Mouse (Mus musculus) stomach, postnatal 0 days (tissue): Measurements from ENCODE around the gene Sirt4. TPM values are rescaled to one million over a fixed set of nuclear protein-coding genes. Genes with fewer than 3 reads are reported as not detected.

Source experiments
- ATAC-seq: fragments of 200-750 bp; cut with Nextera tagmentation; 2 replicates; pipeline ENCODE4 v1.8.0; 2017; ENCODE audit not compliant: low FRiP score, low TSS enrichment
- DNase-seq: peaks from one replicate; pipeline ENCODE4 v3.0.0-alpha.2; 2016; ENCODE audit warnings: low spot score
- H3K27ac ChIP-seq: fragments of 300-500 bp; sonication (generic); replicated peaks from 2 replicates; pipeline ENCODE4 v1.5.1; 2014; ENCODE audit warnings: mild to moderate bottlenecking, control low read depth
- H3K27me3 ChIP-seq: fragments of 300-500 bp; sonication (generic); 2 replicates; pipeline ENCODE4 v1.6.1; 2014; ENCODE audit warnings: low read length; ENCODE audit not compliant: control insufficient read depth, insufficient read depth
- H3K36me3 ChIP-seq: fragments of 300-500 bp; sonication (generic); 2 replicates; pipeline ENCODE4 v1.6.1; 2014; ENCODE audit warnings: low read length, mixed read lengths; ENCODE audit not compliant: control insufficient read depth, insufficient read depth
- H3K4me1 ChIP-seq: fragments of 300-500 bp; sonication (generic); replicated peaks from 2 replicates; pipeline ENCODE4 v1.6.1; 2014; ENCODE audit warnings: antibody characterized with exemption; ENCODE audit not compliant: control insufficient read depth, insufficient read depth
- H3K4me2 ChIP-seq: fragments of 300-500 bp; sonication (generic); replicated peaks from 2 replicates; pipeline ENCODE4 v1.6.1; 2014; ENCODE audit warnings: low read depth, mild to moderate bottlenecking, control low read depth, moderate library complexity
- H3K4me3 ChIP-seq: fragments of 300-500 bp; sonication (generic); 2 replicates; pipeline ENCODE4 v1.5.1; 2014; ENCODE audit warnings: low read depth, low read length, control low read depth
- H3K9ac ChIP-seq: fragments of 300-500 bp; sonication (generic); 2 replicates; pipeline ENCODE4 v1.6.1; 2014; ENCODE audit warnings: mild to moderate bottlenecking, low read length, control low read depth, mixed read lengths
- H3K9me3 ChIP-seq: fragments of 300-500 bp; sonication (generic); 2 replicates; pipeline ENCODE4 v1.6.1; 2016; ENCODE audit warnings: low read length; ENCODE audit not compliant: control insufficient read depth
- CTCF ChIP-seq: IDR thresholded peaks from 2 replicates; pipeline ENCODE4 v1.5.1; 2016; ENCODE audit warnings: antibody characterized with exemption, low read depth, mild to moderate bottlenecking, moderate library complexity
- EP300 ChIP-seq: optimal IDR thresholded peaks from 2 replicates; pipeline ENCODE3; 2016; ENCODE audit warnings: antibody characterized with exemption
- WGBS: fragments of 180-500 bp; shearing (Covaris S2); extraction: QIAGEN DNeasy Blood & Tissue Kit; methylation state at CpG from one replicate; pipeline ENCODE4 v1.1.7; 2014; 5-methylcytosine and 5-hydroxymethylcytosine counted together
- polyA plus RNA-seq: library from polyadenylated mRNA; unstranded; fragments of >200 nt; fragmentation: Nextera tagmentation; extraction: Ambion mirVana; gene quantifications from 2 replicates; pipeline ENCODE4 v1.2.1, GENCODE M21; 2015

Gene Sirt4
- polyA plus RNA-seq, 1 experiment from 2014 or later = 11.5 TPM

- no peak overlapping the region for H3K4me3 ChIP-seq
- no peak overlapping the region for H3K9ac ChIP-seq
- TF ChIP-seq EP300 = no peak
- TF ChIP-seq CTCF = no peak
- no peak for ATAC-seq
- H3K9me3 ChIP-seq = no peaks in the 10 kb centered on the region
- no peaks in the 10 kb centered on the region for H3K4me1 ChIP-seq
- H3K27ac ChIP-seq = no peak overlapping the region
- no peak for DNase-seq
- no peak overlapping the region for H3K4me2 ChIP-seq
- no peaks in the 10 kb centered on the region for H3K36me3 ChIP-seq
- 80% methylated on average over 18 of the region's 18 CpGs for WGBS
- no peaks in the 10 kb centered on the region for H3K27me3 ChIP-seq
Observed at GRCm38 (mm10) chr5:115464408-115465115, 20.0 kb downstream of the Sirt4 start.

DNA sequence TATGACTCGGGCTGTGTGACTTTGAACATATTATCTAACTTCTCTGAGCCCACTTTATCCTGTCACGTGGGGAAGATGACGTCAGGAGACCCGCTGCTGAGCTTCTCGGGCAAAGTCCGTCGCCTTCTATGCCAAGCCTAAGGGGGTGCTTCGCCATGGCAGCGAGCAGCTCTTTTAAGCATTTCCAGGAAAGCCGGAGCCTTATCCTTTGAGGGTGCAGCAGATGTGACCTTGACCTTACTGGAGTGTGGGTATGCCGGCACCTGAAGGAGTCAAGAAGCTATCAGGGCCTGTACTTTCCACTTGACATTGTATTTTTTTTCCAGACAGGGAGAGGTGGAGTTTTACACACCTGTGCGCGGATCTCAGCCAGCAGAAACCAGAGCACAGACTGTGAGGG, 25.6 kb downstream of the Sirt4 start:
- Histone ChIP-seq H3K27me3 (no peaks in the 10 kb centered on the region), H3K4me3 (no peak overlapping the region), H3K9ac (no peak overlapping the region), H3K36me3 (no peaks in the 10 kb centered on the region), H3K4me2 (no peak overlapping the region), H3K4me1 (no peaks in the 10 kb centered on the region), H3K9me3 (no peaks in the 10 kb centered on the region), H3K27ac (no peak overlapping the region)
- TF ChIP-seq EP300 (no peak), CTCF (no peak)
- peak; percentile 70 for ATAC-seq
- peak; percentile 74 for DNase-seq
- WGBS = 54% methylated on average over 13 of the region's 13 CpGs

GRCm38 (mm10) chr5:115455838-115456237, 28.7 kb downstream of the Sirt4 start:
- Histone ChIP-seq H3K9ac (no peak overlapping the region), H3K4me1 (no peaks in the 10 kb centered on the region), H3K4me2 (no peak overlapping the region), H3K9me3 (no peaks in the 10 kb centered on the region), H3K4me3 (no peak overlapping the region), H3K27ac (no peak overlapping the region), H3K36me3 (no peaks in the 10 kb centered on the region), H3K27me3 (no peaks in the 10 kb centered on the region)
- DNase-seq = no peak
- no peak for TF ChIP-seq EP300
- ATAC-seq = no peak
- 79% methylated on average over 7 of the region's 7 CpGs for WGBS

DNA sequence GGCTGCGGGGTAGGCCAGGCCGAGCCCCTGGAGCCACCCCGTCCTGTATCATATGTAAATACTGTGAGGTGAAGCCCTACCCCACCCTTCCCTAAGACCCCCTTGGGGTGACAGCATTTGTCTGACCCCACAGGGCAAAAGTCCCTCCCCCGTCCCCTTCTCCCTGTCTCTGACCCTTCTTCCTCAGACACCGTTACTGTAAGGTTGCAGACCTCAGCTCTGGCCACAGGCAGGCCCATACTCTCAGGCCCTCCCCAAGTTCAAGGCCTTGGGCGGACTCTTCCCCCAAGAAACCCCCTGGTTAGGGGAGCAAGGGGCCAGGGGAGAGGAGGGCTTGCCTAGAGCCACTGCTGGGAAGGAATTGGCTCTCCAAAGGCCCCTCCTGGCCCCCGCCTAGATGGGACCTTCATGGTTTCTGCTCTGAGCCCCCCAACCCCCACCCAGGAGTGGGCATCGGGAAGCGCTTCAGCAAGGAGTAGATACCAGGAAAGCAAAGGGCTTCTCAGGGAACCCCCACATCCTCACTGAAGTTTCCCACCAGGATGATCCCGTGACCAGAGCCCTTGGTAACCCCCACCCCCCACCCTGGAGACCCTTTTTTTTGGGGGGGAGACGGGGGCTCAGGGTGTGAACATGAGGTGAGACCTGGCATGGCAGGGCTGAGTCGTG, 30.0 kb downstream of the Sirt4 start:
- WGBS = 82% methylated on average over 12 of the region's 12 CpGs
- ATAC-seq = no peak; the same call in 1 of the 2 replicates
- no peaks in the 10 kb centered on the region for H3K4me1 ChIP-seq
- H3K9me3 ChIP-seq = no peaks in the 10 kb centered on the region
- H3K27ac ChIP-seq = no peak overlapping the region
- no peaks in the 10 kb centered on the region for H3K36me3 ChIP-seq
- DNase-seq = no peak
- no peak overlapping the region for H3K9ac ChIP-seq
- no peak overlapping the region for H3K4me2 ChIP-seq
- TF ChIP-seq EP300 (no peak), CTCF (no peak)
- no peak overlapping the region for H3K4me3 ChIP-seq
- no peaks in the 10 kb centered on the region for H3K27me3 ChIP-seq

DNA sequence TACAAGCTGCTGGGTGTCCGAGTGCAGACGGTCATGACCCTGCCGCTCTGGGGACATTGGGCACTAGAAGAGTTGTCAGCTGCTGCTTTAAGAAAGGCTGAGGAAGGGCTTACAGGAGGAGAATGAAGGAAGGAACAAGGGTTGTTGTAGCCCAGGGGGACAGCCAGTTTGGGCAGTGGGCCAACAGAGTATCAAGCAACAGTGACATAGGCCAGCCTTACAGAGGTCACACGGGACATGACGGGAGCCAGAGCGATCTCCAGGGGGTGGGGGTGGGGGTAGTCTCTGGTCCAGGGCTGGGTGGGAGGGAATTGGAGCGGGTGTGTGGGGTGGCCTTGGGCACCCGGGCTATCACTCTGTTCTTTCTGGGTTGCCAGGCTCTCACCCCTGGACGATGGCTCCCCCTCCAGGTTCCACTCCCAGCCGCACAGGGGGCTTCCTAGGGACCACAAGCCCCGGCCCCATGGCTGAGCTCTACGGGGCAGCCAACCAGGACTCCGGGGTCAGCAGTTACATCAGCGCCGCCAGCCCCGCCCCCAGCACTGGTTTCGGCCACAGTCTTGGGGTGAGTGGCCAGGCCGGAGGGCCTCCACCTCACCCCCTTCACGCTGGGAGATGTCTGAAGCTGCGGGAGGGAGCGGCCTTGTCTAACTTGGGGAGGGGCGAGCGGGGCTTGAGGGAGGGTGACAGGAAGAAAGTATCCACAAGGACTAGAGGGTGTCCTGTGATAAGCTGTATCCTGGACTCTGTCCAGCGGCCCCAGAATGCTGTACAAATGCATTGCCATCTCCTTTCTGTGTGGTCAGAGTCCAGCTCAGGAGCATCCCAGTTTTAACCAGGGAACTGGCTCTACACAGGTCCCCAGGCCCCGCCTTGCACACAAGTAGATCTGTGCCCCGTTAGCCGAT, 33.9 kb downstream of the Sirt4 start:
- 91% methylated on average over 27 of the region's 27 CpGs for WGBS
- no peak for ATAC-seq
- H3K4me1 ChIP-seq = no peaks in the 10 kb centered on the region
- H3K4me2 ChIP-seq = no peak overlapping the region
- no peaks in the 10 kb centered on the region for H3K36me3 ChIP-seq
- no peak overlapping the region for H3K27ac ChIP-seq
- no peak overlapping the region for H3K4me3 ChIP-seq
- H3K27me3 ChIP-seq = no peaks in the 10 kb centered on the region
- H3K9me3 ChIP-seq = no peaks in the 10 kb centered on the region
- no peak for DNase-seq
- H3K9ac ChIP-seq = no peak overlapping the region
- no peak for TF ChIP-seq EP300
